Mouse (Mus musculus): ENCODE measurements around the gene Fv1. TPM values are rescaled to one million over a fixed set of nuclear protein-coding genes. Genes with fewer than 3 reads are reported as not detected.
"Not testable (repeated sequence)": the region's sequence is repeated elsewhere in the genome, so short reads cannot be mapped to it uniquely, and the experiment has no call there.

The Fv1 gene
- 8.7 and 8.8 TPM in 2 replicates for polyA plus RNA-seq (2016; fragmentation: Nextera tagmentation; extraction: Ambion mirVana)

GRCm38 (mm10) chr4:147868450-147869031 is at the start of gene Fv1, which contains the start of gene Miip:
TSS of gene Fv1 (plus strand) at chr4:147868979.
TSS of gene Miip (minus strand) at chr4:147868816.
- H3K4me3 ChIP-seq = peak within 1 kb of the TSS; percentile 89
- peaks cover 53% of the 10 kb centered on the region for H3K36me3 ChIP-seq
- peaks cover 27% of the 10 kb centered on the region for H3K4me1 ChIP-seq
- peak within 1 kb of the TSS; percentile 85 for H3K27ac ChIP-seq
- no peaks in the 10 kb centered on the region for H3K27me3 ChIP-seq (ENCODE audit: insufficient read depth, poor library complexity, severe bottlenecking)
- H3K9me3 ChIP-seq = no peaks in the 10 kb centered on the region
- WGBS = under 1% methylated on average over 30 of the region's 30 CpGs
- DNase-seq (ENCODE audit: low spot score) = peak; percentile 99

GRCm38 (mm10) chr4:147819659-147820058 is 49.1 kb upstream of the Fv1 start:
- WGBS = 75% methylated on average over 7 of the region's 7 CpGs
- Histone ChIP-seq H3K36me3 (peaks cover 19% of the 10 kb centered on the region; the same call in 1 of the 2 replicates), H3K9me3 (peaks cover 12% of the 10 kb centered on the region)
- H3K27ac ChIP-seq; DNase-seq (ENCODE audit: low spot score); H3K4me3 ChIP-seq; H3K27me3 ChIP-seq (ENCODE audit: insufficient read depth, poor library complexity, severe bottlenecking); H3K4me1 ChIP-seq: not testable (repeated sequence)

GRCm38 (mm10) chr4:147821414-147821813 is 47.4 kb upstream of the Fv1 start:
- WGBS = 84% methylated on average over 3 of the region's 3 CpGs
- not testable (repeated sequence) for DNase-seq (ENCODE audit: low spot score); H3K27ac ChIP-seq; H3K4me1 ChIP-seq; H3K27me3 ChIP-seq (ENCODE audit: insufficient read depth, poor library complexity, severe bottlenecking); H3K4me3 ChIP-seq
- peaks cover 23% of the 10 kb centered on the region for H3K9me3 ChIP-seq
- H3K36me3 ChIP-seq = peaks cover 35% of the 10 kb centered on the region

GRCm38 (mm10) chr4:147824389-147824788 is 44.4 kb upstream of the Fv1 start:
- Histone ChIP-seq H3K9me3 (peaks cover 24% of the 10 kb centered on the region), H3K27me3 (ENCODE audit: insufficient read depth, poor library complexity, severe bottlenecking) (no peaks in the 10 kb centered on the region), H3K36me3 (peaks cover 63% of the 10 kb centered on the region), H3K27ac (no peak overlapping the region), H3K4me3 (no peak overlapping the region), H3K4me1 (no peaks in the 10 kb centered on the region)
- DNase-seq (ENCODE audit: low spot score) = no peak
- 88% methylated on average over 4 of the region's 4 CpGs for WGBS

- not testable (repeated sequence) for H3K27ac ChIP-seq; H3K9me3 ChIP-seq; H3K27me3 ChIP-seq (ENCODE audit: insufficient read depth, poor library complexity, severe bottlenecking); H3K4me3 ChIP-seq; H3K4me1 ChIP-seq; DNase-seq (ENCODE audit: low spot score)
- 97% methylated on average over 16 of the region's 26 CpGs for WGBS
- peaks cover 37% of the 10 kb centered on the region for H3K36me3 ChIP-seq
These were observed 29.5 kb upstream of the Fv1 start for GRCm38 (mm10) chr4:147839282-147839681.

- no peak for DNase-seq (ENCODE audit: low spot score)
- Histone ChIP-seq H3K4me1 (peaks cover 5% of the 10 kb centered on the region), H3K4me3 (no peak overlapping the region), H3K9me3 (peaks cover 6% of the 10 kb centered on the region; the same call in 1 of the 2 replicates), H3K27ac (no peak overlapping the region), H3K27me3 (ENCODE audit: insufficient read depth, poor library complexity, severe bottlenecking) (no peaks in the 10 kb centered on the region), H3K36me3 (peaks cover 49% of the 10 kb centered on the region)
- WGBS = 92% methylated on average over 3 of the region's 3 CpGs
These were observed 25.9 kb upstream of the Fv1 start for GRCm38 (mm10) chr4:147842871-147843270.

GRCm38 (mm10) chr4:147847614-147848583 is 20.9 kb upstream of the Fv1 start, which contains the start of gene Zfp933:
TSS of gene Zfp933 (minus strand) at chr4:147848366.
- H3K27ac ChIP-seq = peak within 1 kb of the TSS; percentile 88
- H3K4me1 ChIP-seq = peaks cover 11% of the 10 kb centered on the region
- WGBS = 3% methylated on average over 23 of the region's 23 CpGs
- DNase-seq (ENCODE audit: low spot score) = peak; percentile 87
- H3K27me3 ChIP-seq (ENCODE audit: insufficient read depth, poor library complexity, severe bottlenecking) = no peaks in the 10 kb centered on the region
- no peaks in the 10 kb centered on the region for H3K9me3 ChIP-seq
- peaks cover 24% of the 10 kb centered on the region for H3K36me3 ChIP-seq
- H3K4me3 ChIP-seq = peak within 1 kb of the TSS; percentile 86

GRCm38 (mm10) chr4:147848584-147848991 is 20.2 kb upstream of the Fv1 start:
- peak overlapping the region; percentile 86 for H3K4me3 ChIP-seq
- WGBS = 8% methylated on average over 4 of the region's 4 CpGs
- H3K27ac ChIP-seq = peak overlapping the region; percentile 88
- peaks cover 11% of the 10 kb centered on the region for H3K4me1 ChIP-seq
- no peak for DNase-seq (ENCODE audit: low spot score)
- H3K27me3 ChIP-seq (ENCODE audit: insufficient read depth, poor library complexity, severe bottlenecking) = no peaks in the 10 kb centered on the region
- H3K9me3 ChIP-seq = no peaks in the 10 kb centered on the region
- peaks cover 17% of the 10 kb centered on the region for H3K36me3 ChIP-seq

GRCm38 (mm10) chr4:147850776-147851175 is 18.0 kb upstream of the Fv1 start:
- WGBS = 62% methylated on average over 2 of the region's 2 CpGs
- H3K4me3 ChIP-seq = no peak overlapping the region
- peak; percentile 70 for DNase-seq (ENCODE audit: low spot score)
- H3K27me3 ChIP-seq (ENCODE audit: insufficient read depth, poor library complexity, severe bottlenecking) = no peaks in the 10 kb centered on the region
- 0 out of 2 replicates have a peak, but pooled peaks cover 2% of the 10 kb centered on the region for H3K36me3 ChIP-seq
- H3K4me1 ChIP-seq = peaks cover 11% of the 10 kb centered on the region
- no peak overlapping the region for H3K27ac ChIP-seq
- no peaks in the 10 kb centered on the region for H3K9me3 ChIP-seq

- no peak overlapping the region for H3K27ac ChIP-seq
- no peak overlapping the region for H3K4me3 ChIP-seq
- 86% methylated on average over 3 of the region's 3 CpGs for WGBS
- no peak for DNase-seq (ENCODE audit: low spot score)
- peaks cover 61% of the 10 kb centered on the region for H3K36me3 ChIP-seq
- H3K9me3 ChIP-seq = no peaks in the 10 kb centered on the region
- H3K4me1 ChIP-seq = peaks cover 6% of the 10 kb centered on the region
- H3K27me3 ChIP-seq (ENCODE audit: insufficient read depth, poor library complexity, severe bottlenecking) = no peaks in the 10 kb centered on the region
These were observed 6.7 kb upstream of the Fv1 start for GRCm38 (mm10) chr4:147862051-147862450.

- Histone ChIP-seq H3K4me1 (peaks cover 27% of the 10 kb centered on the region), H3K27me3 (ENCODE audit: insufficient read depth, poor library complexity, severe bottlenecking) (no peaks in the 10 kb centered on the region), H3K36me3 (peaks cover 55% of the 10 kb centered on the region), H3K4me3 (no peak overlapping the region), H3K9me3 (no peaks in the 10 kb centered on the region), H3K27ac (no peak overlapping the region)
- WGBS = 91% methylated on average over 6 of the region's 6 CpGs
- DNase-seq (ENCODE audit: low spot score) = no peak
These were observed 3.1 kb upstream of the Fv1 start for GRCm38 (mm10) chr4:147865651-147866050.

- H3K4me3 ChIP-seq = no peak overlapping the region
- DNase-seq (ENCODE audit: low spot score) = no peak
- no peaks in the 10 kb centered on the region for H3K27me3 ChIP-seq (ENCODE audit: insufficient read depth, poor library complexity, severe bottlenecking)
- no peak overlapping the region for H3K27ac ChIP-seq
- peaks cover 27% of the 10 kb centered on the region for H3K4me1 ChIP-seq
- peaks cover 53% of the 10 kb centered on the region for H3K36me3 ChIP-seq
- WGBS = 96% methylated on average over 9 of the region's 9 CpGs
- H3K9me3 ChIP-seq = no peaks in the 10 kb centered on the region
These were observed 2.7 kb upstream of the Fv1 start for GRCm38 (mm10) chr4:147866056-147866455.

- peaks cover 53% of the 10 kb centered on the region for H3K36me3 ChIP-seq
- not testable (repeated sequence) for DNase-seq (ENCODE audit: low spot score); H3K4me3 ChIP-seq; H3K27me3 ChIP-seq (ENCODE audit: insufficient read depth, poor library complexity, severe bottlenecking); H3K9me3 ChIP-seq; H3K27ac ChIP-seq
- peaks cover 27% of the 10 kb centered on the region for H3K4me1 ChIP-seq
- WGBS = 44% methylated on average over 3 of the region's 3 CpGs
These were observed 2.0 kb upstream of the Fv1 start for GRCm38 (mm10) chr4:147866793-147867192.
